Mouse (Mus musculus) thymus, postnatal 0 days (tissue): ENCODE results near the gene Asic2. TPM values are rescaled to one million over a fixed set of nuclear protein-coding genes. Genes with fewer than 3 reads are reported as not detected.

Source experiments
- DNase-seq: peaks from one replicate; pipeline ENCODE4 v3.0.0-alpha.2; 2015; ENCODE audit warnings: low spot score
- polyA plus RNA-seq: library from polyadenylated mRNA; unstranded; fragments of >200 nt; fragmentation: Nextera tagmentation; extraction: Ambion mirVana; gene quantifications from 2 replicates; pipeline ENCODE4 v1.2.1, GENCODE M21; 2015

The Asic2 gene
- polyA plus RNA-seq, 1 experiment from 2014 or later, result not detected

- no peak for DNase-seq
Measured at GRCm38 (mm10) chr11:81223361-81223760, 744.9 kb downstream of the Asic2 start.

DNA sequence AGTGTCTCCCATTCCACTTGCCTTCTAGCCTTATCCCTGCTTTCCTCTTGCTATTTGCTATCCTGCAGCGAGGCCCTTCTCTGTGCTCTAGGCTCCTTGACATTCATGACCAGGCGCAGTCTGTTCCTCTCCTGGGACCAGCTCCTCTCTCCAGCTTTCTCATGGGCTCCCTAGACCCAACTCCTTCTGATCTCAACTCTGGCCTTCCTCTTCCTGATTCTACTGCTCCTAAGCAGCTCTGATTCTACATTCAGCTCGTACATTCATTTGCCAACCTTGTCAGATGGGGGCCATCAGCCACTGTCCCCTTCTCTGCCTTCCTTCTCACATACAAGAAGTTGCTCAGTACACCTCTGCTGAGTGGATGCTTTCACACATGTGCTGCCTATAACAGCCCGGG, 747.5 kb downstream of the Asic2 start:
- no peak for DNase-seq

DNA sequence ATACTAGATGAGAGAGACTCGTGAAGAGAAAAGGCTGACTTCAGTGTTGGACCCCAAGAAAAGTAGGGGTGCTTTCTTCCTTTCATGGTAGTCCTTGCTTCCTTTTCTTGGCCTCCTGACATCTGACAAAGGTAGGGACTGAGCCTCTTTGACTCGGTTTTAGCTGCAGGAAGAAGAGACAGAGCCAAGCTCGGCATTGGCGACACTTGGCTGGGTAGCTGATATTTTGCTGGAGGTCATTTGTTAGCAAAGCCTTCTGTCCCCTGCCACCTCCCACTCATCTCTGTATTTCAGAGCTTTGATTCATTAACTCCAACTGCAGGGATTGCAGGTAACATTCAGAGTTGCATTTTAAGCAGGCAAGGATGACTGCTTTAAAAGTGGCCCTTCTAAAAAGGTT, 762.8 kb downstream of the Asic2 start:
- no peak for DNase-seq

GRCm38 (mm10) chr11:81202578-81202977, 765.7 kb downstream of the Asic2 start:
- DNase-seq, result no peak

DNA sequence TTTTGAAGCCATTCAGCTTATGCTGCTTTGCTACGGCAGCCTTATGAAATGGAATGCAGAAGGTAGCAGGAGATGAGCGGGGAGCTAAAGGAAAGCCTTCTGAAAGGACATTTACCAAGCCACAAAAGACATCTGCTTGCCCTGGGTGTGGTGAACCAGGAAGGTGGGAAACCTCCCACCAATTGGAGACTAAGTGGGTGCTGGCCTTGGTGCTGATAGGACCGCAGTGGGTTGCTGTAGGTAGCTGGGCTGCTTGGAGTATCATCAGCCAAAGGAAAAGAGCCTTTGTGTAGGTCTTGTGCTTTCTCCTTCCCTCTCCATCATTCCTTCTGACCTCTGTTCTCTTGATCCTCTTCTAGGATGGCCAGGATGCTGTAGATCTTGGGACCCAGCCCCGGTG, 774.4 kb downstream of the Asic2 start:
- DNase-seq, result no peak

- DNase-seq, result no peak
Measured at GRCm38 (mm10) chr11:81192155-81192554, 776.1 kb downstream of the Asic2 start.

GRCm38 (mm10) chr11:81189103-81189502, 779.2 kb downstream of the Asic2 start:
- DNase-seq, result no peak

GRCm38 (mm10) chr11:81187851-81188250, 780.4 kb downstream of the Asic2 start:
- no peak for DNase-seq

GRCm38 (mm10) chr11:81184721-81185120, 783.5 kb downstream of the Asic2 start:
- no peak for DNase-seq

GRCm38 (mm10) chr11:81164890-81165289, 803.4 kb downstream of the Asic2 start:
- no peak for DNase-seq

GRCm38 (mm10) chr11:81163056-81163455, 805.2 kb downstream of the Asic2 start:
- DNase-seq, result no peak

DNA sequence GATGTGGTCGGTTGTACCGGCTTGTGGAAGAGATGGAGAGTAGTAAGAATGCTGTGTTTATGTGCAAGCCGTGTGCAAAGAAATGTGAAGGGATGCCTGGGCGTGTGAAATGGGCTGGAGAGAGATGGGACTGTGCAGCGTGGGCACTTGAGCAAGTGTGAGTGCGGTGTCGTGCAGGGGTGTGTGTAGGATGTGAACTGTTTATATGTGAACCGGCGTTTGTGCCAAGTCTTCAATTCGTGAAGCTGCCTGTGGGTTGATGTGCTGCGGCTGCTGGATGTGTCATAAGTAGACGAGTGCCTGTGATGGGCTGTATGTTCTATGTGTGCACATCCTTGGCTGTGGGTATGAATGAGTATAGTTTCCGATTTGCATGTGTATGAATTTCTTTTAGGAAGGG, 814.4 kb downstream of the Asic2 start:
- no peak for DNase-seq

DNA sequence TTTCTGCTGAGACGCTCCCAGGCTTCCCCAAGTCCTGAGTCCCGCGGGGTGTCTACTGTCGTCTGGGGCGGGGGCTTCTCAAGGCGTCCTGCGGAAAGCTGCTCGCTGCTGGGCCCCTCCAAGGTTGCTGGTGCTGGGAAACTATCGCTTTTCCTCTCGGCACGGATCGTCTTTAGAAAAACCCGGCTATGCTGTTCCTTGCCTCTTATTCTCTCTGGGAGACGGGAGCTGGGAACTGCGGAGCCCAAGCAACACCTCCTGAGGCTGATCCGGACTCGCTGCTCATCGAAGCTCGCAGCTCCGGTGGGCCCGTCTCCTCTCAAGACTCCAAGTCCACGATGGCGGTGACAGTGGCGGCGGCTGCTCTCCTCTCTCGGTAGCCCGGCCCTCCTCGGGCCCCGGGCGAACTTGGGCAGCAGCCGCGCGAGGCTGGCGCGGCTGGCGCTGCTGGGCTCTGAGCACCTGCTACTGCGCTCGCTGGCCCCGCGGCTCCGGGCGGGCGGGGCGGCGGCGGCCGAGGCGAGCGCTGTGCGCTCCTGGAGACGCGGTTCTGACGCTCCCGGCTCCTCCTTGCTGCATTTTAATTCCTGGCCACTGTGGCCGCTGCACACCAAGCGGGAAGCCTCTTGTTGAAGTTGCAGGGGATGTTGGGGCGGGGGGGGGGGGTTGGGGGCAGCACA, 815.0 kb downstream of the Asic2 start:
- no peak for DNase-seq

GRCm38 (mm10) chr11:81152460-81153160, 815.6 kb downstream of the Asic2 start:
- no peak for DNase-seq

GRCm38 (mm10) chr11:81152021-81152385, 816.3 kb downstream of the Asic2 start:
- no peak for DNase-seq

DNA sequence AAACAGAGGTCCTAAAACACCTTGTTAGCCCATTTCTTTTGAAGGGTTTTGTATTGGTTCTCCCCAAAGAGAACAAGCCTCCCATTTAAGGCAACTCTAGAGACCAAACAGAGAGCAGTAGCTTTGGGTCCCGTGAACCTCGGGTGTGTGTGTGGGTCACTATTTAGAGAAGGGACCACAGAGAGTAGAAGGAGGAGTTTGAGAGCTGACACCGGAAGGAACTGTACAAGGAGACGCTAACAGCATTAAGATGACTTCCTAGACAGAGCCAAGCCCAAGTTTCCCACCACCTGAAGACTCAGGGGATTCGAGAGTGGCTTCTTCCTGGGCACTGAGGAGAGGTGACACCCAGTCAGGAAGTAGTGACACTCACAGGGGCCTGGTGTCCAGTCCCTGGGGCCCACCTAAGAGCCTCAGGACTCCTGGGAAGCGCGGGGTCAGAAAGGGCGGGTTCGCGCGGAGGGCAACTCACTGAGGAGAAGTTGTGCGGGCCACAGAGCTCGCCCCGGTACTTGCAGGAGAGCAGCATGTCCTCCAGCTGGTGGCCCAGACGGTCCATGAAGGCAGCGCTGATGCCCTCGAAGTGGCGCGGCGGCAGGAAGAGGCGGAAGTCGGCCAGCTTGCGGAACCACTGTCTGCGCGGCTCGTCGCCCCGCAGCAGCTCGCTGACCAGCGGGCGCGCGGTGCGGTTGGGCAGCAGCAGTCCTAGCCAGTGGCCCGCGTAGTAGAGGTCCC, 816.8 kb downstream of the Asic2 start:
- DNase-seq, result no peak

- no peak for DNase-seq
Measured at GRCm38 (mm10) chr11:81150621-81151020, 817.6 kb downstream of the Asic2 start.

DNA sequence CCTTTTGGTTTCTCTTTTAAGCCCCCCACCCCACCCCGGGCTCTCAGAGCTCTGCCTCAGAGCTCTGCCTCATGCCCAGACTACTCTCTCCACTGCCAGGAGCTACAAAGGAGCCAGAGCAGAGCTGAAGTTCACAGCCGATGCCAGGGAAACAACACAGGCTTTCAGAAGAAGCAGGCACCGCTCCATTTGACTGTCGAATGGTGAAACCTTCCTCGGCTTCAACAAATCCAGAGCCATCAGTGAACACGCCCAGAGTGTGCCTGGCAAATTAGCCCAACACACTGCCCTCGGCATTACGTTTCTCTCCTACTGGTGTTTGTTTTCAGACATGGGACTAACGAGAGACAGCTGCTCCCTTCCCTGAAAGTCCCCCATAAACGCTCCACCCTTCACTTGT, 819.8 kb downstream of the Asic2 start:
- DNase-seq, result no peak

DNA sequence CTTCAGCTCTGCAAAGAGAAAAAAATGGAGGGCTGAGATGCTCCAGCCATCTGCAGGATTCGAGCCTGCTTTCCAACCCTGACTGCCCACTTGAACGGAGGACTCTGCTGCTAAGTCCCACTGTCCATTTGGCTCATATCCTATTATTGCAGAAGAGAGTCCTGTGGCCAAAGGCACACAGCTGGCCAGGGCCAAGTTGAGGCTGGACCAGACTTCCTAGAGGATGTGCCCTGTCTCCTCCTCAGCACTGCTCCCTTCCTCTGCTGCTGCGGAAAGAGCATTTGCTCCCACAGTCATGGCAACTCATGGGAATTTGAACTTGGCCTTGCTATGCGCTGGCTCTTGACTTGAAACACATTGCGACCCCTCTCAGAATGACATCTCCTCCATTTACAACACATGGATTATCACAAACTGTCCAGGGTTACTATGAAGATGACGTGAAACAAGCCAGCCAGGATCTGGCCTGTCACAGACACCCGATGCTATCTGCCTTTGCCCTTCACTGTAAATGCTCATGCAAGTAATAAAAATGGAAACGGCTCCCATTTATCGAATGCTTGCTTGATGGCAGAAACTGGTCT, 821.6 kb downstream of the Asic2 start:
- DNase-seq, result no peak

DNA sequence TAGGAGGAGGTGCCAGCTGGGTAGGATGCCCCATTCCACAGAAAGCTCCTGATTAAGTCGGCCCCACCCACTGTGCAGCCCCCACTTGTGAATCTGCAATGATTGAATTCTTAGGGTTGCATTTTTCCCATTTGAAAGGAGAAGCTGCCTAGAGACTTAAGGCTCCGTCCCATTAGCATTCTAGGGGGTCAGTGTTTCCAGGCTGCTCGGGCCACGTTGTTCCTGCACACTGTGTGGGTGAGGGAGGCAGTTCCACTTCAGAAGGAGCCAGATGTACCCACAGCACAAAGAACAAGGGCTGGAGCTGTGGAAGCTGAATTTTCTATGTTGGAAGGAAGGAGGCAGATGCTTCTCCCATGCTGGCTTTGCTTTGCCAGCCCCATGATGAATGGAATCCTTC, 833.1 kb downstream of the Asic2 start:
- no peak for DNase-seq

GRCm38 (mm10) chr11:81133950-81134349, 834.3 kb downstream of the Asic2 start:
- DNase-seq, result no peak

- DNase-seq, result no peak
Measured at GRCm38 (mm10) chr11:81132669-81133068, 835.6 kb downstream of the Asic2 start.
